Mouse (Mus musculus) limb, embryonic 13.5 days (tissue): ENCODE results near the gene Bricd5. TPM values are rescaled to one million over a fixed set of nuclear protein-coding genes. Genes with fewer than 3 reads are reported as not detected.

Experiments used
- ATAC-seq: fragments of 200-750 bp; cut with Nextera tagmentation; 2 replicates; pipeline ENCODE4 v1.8.0; 2017; ENCODE audit warnings: low read depth, moderate number of reproducible peaks, moderate TSS enrichment; ENCODE audit not compliant: low FRiP score
- H3K27ac ChIP-seq: fragments of 300-500 bp; sonication (generic); 2 replicates; pipeline ENCODE4 v1.5.1; 2015; ENCODE audit warnings: inconsistent platforms, mild to moderate bottlenecking, moderate library complexity
- H3K27me3 ChIP-seq: fragments of 300-500 bp; sonication (generic); 2 replicates; pipeline ENCODE4 v1.6.1; 2015; ENCODE audit warnings: mild to moderate bottlenecking, inconsistent platforms
- H3K36me3 ChIP-seq: fragments of 300-500 bp; sonication (generic); 2 replicates; pipeline ENCODE4 v1.6.1; 2015; ENCODE audit warnings: inconsistent platforms, mild to moderate bottlenecking, moderate library complexity
- H3K4me1 ChIP-seq: fragments of 300-500 bp; sonication (generic); 2 replicates; pipeline ENCODE4 v1.6.1; 2015; ENCODE audit warnings: inconsistent platforms
- H3K4me2 ChIP-seq: fragments of 300-500 bp; sonication (generic); replicated peaks from 2 replicates; pipeline ENCODE4 v1.6.1; 2015; ENCODE audit warnings: inconsistent platforms, mild to moderate bottlenecking, moderate library complexity
- H3K4me3 ChIP-seq: fragments of 300-500 bp; sonication (generic); 2 replicates; pipeline ENCODE4 v1.5.1; 2015; ENCODE audit warnings: moderate library complexity, mild to moderate bottlenecking, inconsistent platforms
- H3K9ac ChIP-seq: fragments of 300-500 bp; sonication (generic); 2 replicates; pipeline ENCODE4 v1.6.1; 2015; ENCODE audit warnings: mild to moderate bottlenecking, inconsistent platforms
- H3K9me3 ChIP-seq: fragments of 300-500 bp; sonication (generic); 2 replicates; pipeline ENCODE4 v1.6.1; 2016; ENCODE audit warnings: inconsistent platforms
- WGBS: fragments of 180-500 bp; shearing (Covaris S2); methylation state at CpG from one replicate; pipeline ENCODE4 v1.1.7; 2015; 5-methylcytosine and 5-hydroxymethylcytosine counted together
- polyA plus RNA-seq: library from polyadenylated mRNA; unstranded; fragments of >200 nt; fragmentation: Nextera tagmentation; extraction: Ambion mirVana; gene quantifications from 2 replicates; pipeline ENCODE4 v1.2.1, GENCODE M21; 2015

The Bricd5 gene
- polyA plus RNA-seq, 1 experiment from 2014 or later: not detected

- Histone ChIP-seq H3K27me3 (no peaks in the 10 kb centered on the region), H3K4me2 (no peak overlapping the region), H3K36me3 (no peaks in the 10 kb centered on the region), H3K27ac (no peak overlapping the region), H3K4me3 (no peak overlapping the region), H3K4me1 (no peaks in the 10 kb centered on the region), H3K9me3 (no peaks in the 10 kb centered on the region), H3K9ac (no peak overlapping the region)
- no peak for ATAC-seq
- WGBS: 62% methylated on average over 6 of the region's 6 CpGs
Measured at GRCm38 (mm10) chr17:24463374-24464133, 10.1 kb upstream of the Bricd5 start.

- no peaks in the 10 kb centered on the region for H3K9me3 ChIP-seq
- H3K4me1 ChIP-seq: peaks cover 27% of the 10 kb centered on the region
- H3K4me2 ChIP-seq: no peak overlapping the region
- no peak overlapping the region for H3K4me3 ChIP-seq
- no peak overlapping the region for H3K9ac ChIP-seq
- H3K27ac ChIP-seq: no peak overlapping the region
- 90% methylated on average over 5 of the region's 5 CpGs for WGBS
- ATAC-seq: no peak
- no peaks in the 10 kb centered on the region for H3K27me3 ChIP-seq
- peaks cover 15% of the 10 kb centered on the region for H3K36me3 ChIP-seq
Measured at GRCm38 (mm10) chr17:24468636-24469246, 4.9 kb upstream of the Bricd5 start.

GRCm38 (mm10) chr17:24469336-24469909 is 4.3 kb upstream of the Bricd5 start:
- Histone ChIP-seq H3K4me2 (peak overlapping the region; percentile 100), H3K9me3 (no peaks in the 10 kb centered on the region), H3K36me3 (peaks cover 22% of the 10 kb centered on the region), H3K4me1 (peaks cover 33% of the 10 kb centered on the region), H3K4me3 (peak overlapping the region; percentile 85), H3K27ac (peak overlapping the region; percentile 78), H3K9ac (peak overlapping the region; percentile 67), H3K27me3 (no peaks in the 10 kb centered on the region)
- no peak for ATAC-seq
- WGBS: 19% methylated on average over 7 of the region's 7 CpGs

- peak within 1 kb of the TSS; percentile 92 for H3K9ac ChIP-seq
- H3K4me1 ChIP-seq: peaks cover 33% of the 10 kb centered on the region
- peak within 1 kb of the TSS; percentile 78 for H3K27ac ChIP-seq
- peak within 1 kb of the TSS; percentile 85 for H3K4me3 ChIP-seq
- peaks cover 28% of the 10 kb centered on the region for H3K36me3 ChIP-seq
- H3K4me2 ChIP-seq: peak within 1 kb of the TSS; percentile 100
- WGBS: under 1% methylated on average over 71 of the region's 75 CpGs
- H3K27me3 ChIP-seq: no peaks in the 10 kb centered on the region
- ATAC-seq: peak; percentile 98
- H3K9me3 ChIP-seq: no peaks in the 10 kb centered on the region
Measured at GRCm38 (mm10) chr17:24469910-24470602, 3.6 kb upstream of the Bricd5 start, which contains the start of the genes E4f1 and Pgp. E4f1 (minus strand) TSS chr17:24470313. Pgp (plus strand) TSS chr17:24470392.

- Histone ChIP-seq H3K27me3 (no peaks in the 10 kb centered on the region), H3K4me1 (peaks cover 33% of the 10 kb centered on the region), H3K9ac (peak overlapping the region; percentile 92), H3K4me3 (peak overlapping the region; percentile 85), H3K36me3 (peaks cover 37% of the 10 kb centered on the region), H3K27ac (peak overlapping the region; percentile 69), H3K4me2 (peak overlapping the region; percentile 100), H3K9me3 (no peaks in the 10 kb centered on the region)
- ATAC-seq: no peak
- WGBS: under 1% methylated on average over 65 of the region's 68 CpGs
Measured at GRCm38 (mm10) chr17:24470701-24471527, 2.8 kb upstream of the Bricd5 start.

GRCm38 (mm10) chr17:24472512-24472911 is 1.2 kb upstream of the Bricd5 start:
- Histone ChIP-seq H3K4me2 (peak overlapping the region; percentile 100), H3K9me3 (no peaks in the 10 kb centered on the region), H3K4me1 (peaks cover 37% of the 10 kb centered on the region), H3K36me3 (peaks cover 53% of the 10 kb centered on the region), H3K27ac (no peak overlapping the region), H3K4me3 (no peak overlapping the region), H3K27me3 (no peaks in the 10 kb centered on the region), H3K9ac (peak overlapping the region; percentile 92; the same call in 1 of the 2 replicates)
- 72% methylated on average over 4 of the region's 4 CpGs for WGBS
- no peak for ATAC-seq

GRCm38 (mm10) chr17:24474557-24474956 is 873 bp downstream of the Bricd5 start:
- Histone ChIP-seq H3K27ac (peak overlapping the region; percentile 65; the same call in 1 of the 2 replicates), H3K4me2 (no peak overlapping the region), H3K4me3 (no peak overlapping the region), H3K9me3 (no peaks in the 10 kb centered on the region), H3K4me1 (peaks cover 46% of the 10 kb centered on the region), H3K36me3 (peaks cover 56% of the 10 kb centered on the region), H3K9ac (no peak overlapping the region), H3K27me3 (no peaks in the 10 kb centered on the region)
- WGBS: 83% methylated on average over 5 of the region's 5 CpGs
- no peak for ATAC-seq

- ATAC-seq: no peak
- Histone ChIP-seq H3K27ac (no peak overlapping the region), H3K36me3 (peaks cover 56% of the 10 kb centered on the region), H3K9ac (no peak overlapping the region), H3K9me3 (no peaks in the 10 kb centered on the region), H3K4me2 (no peak overlapping the region), H3K27me3 (no peaks in the 10 kb centered on the region), H3K4me1 (peaks cover 53% of the 10 kb centered on the region), H3K4me3 (no peak overlapping the region)
- 94% methylated on average over 6 of the region's 6 CpGs for WGBS
Measured at GRCm38 (mm10) chr17:24475586-24475985, 1.9 kb downstream of the Bricd5 start.

- 92% methylated on average over 10 of the region's 10 CpGs for WGBS
- H3K36me3 ChIP-seq: peaks cover 56% of the 10 kb centered on the region
- ATAC-seq: no peak
Measured at GRCm38 (mm10) chr17:24476022-24476776, 2.5 kb downstream of the Bricd5 start.

GRCm38 (mm10) chr17:24477053-24477984 is 3.6 kb downstream of the Bricd5 start:
- Histone ChIP-seq H3K9me3 (no peaks in the 10 kb centered on the region), H3K4me3 (no peak overlapping the region), H3K4me2 (peak overlapping the region; percentile 77), H3K9ac (peak overlapping the region; percentile 83), H3K4me1 (peaks cover 36% of the 10 kb centered on the region), H3K27me3 (no peaks in the 10 kb centered on the region), H3K27ac (no peak overlapping the region), H3K36me3 (peaks cover 55% of the 10 kb centered on the region)
- whole genome bisulfite sequencing: 92% methylated on average over 20 of the region's 20 CpGs
- no peak for ATAC-seq

More at GRCm38 (mm10) chr17:24476022-24476776, 2.5 kb downstream of the Bricd5 start:
- peaks cover 47% of the 10 kb centered on the region for H3K4me1 ChIP-seq
- no peak overlapping the region for H3K27ac ChIP-seq
- H3K27me3 ChIP-seq: no peaks in the 10 kb centered on the region
- H3K9ac ChIP-seq: no peak overlapping the region
- H3K4me3 ChIP-seq: no peak overlapping the region
- H3K4me2 ChIP-seq: no peak overlapping the region
- no peaks in the 10 kb centered on the region for H3K9me3 ChIP-seq
